Mouse (Mus musculus): ENCODE measurements around the gene Apol6. TPM values are rescaled to one million over a fixed set of nuclear protein-coding genes. Genes with fewer than 3 reads are reported as not detected.
"Not testable (repeated sequence)": the region's sequence is repeated elsewhere in the genome, so short reads cannot be mapped to it uniquely, and the experiment has no call there.

Gene Apol6
- total and polyA plus RNA-seq, 3 experiments = 11.8 to 28.0 (median 17.5) TPM

GRCm38 (mm10) chr15:77031271-77031670 is 13.3 kb upstream of the Apol6 start:
- DNase-seq = no peak

GRCm38 (mm10) chr15:77034526-77034925 is 10.0 kb upstream of the Apol6 start:
- no peak for DNase-seq

- no peak for DNase-seq
Observed at GRCm38 (mm10) chr15:77035643-77036042, 8.9 kb upstream of the Apol6 start.

GRCm38 (mm10) chr15:77036320-77036988 is 8.1 kb upstream of the Apol6 start:
- peak; percentile 86 for DNase-seq

- DNase-seq = no peak
Observed at GRCm38 (mm10) chr15:77036989-77037277, 7.6 kb upstream of the Apol6 start.

GRCm38 (mm10) chr15:77037278-77038161 is 7.0 kb upstream of the Apol6 start:
- peak; percentile 81 for DNase-seq

GRCm38 (mm10) chr15:77039211-77039700 is 5.3 kb upstream of the Apol6 start:
- no peak for DNase-seq

- no peak for DNase-seq
Observed at GRCm38 (mm10) chr15:77040784-77041183, 3.7 kb upstream of the Apol6 start.

GRCm38 (mm10) chr15:77045609-77046008 is 1.1 kb downstream of the Apol6 start:
- DNase-seq = peak; percentile 32

GRCm38 (mm10) chr15:77050570-77050969 is 6.0 kb downstream of the Apol6 start, which contains the start of gene Mb:
Gene Mb, minus strand, starts transcription at chr15:77050670.
- no peak for DNase-seq

- DNase-seq = no peak
Observed at GRCm38 (mm10) chr15:77052176-77052575, 7.6 kb downstream of the Apol6 start.

- DNase-seq = no peak
Observed at GRCm38 (mm10) chr15:77053021-77053420, 8.5 kb downstream of the Apol6 start.

- no peak for DNase-seq
Observed at GRCm38 (mm10) chr15:77054611-77055175, 10.2 kb downstream of the Apol6 start.

GRCm38 (mm10) chr15:77056001-77056790 is 11.7 kb downstream of the Apol6 start:
- DNase-seq = no peak

GRCm38 (mm10) chr15:77056791-77057051 is 12.2 kb downstream of the Apol6 start:
- DNase-seq = no peak

- DNase-seq = no peak
Observed at GRCm38 (mm10) chr15:77058566-77058965, 14.0 kb downstream of the Apol6 start.

GRCm38 (mm10) chr15:77059416-77059815 is 14.9 kb downstream of the Apol6 start:
- not testable (repeated sequence) for DNase-seq

GRCm38 (mm10) chr15:77062746-77063145 is 18.2 kb downstream of the Apol6 start:
- no peak for DNase-seq

- DNase-seq = no peak
Observed at GRCm38 (mm10) chr15:77065259-77065852, 20.8 kb downstream of the Apol6 start.

GRCm38 (mm10) chr15:77066233-77066632 is 21.7 kb downstream of the Apol6 start:
- DNase-seq = no peak

GRCm38 (mm10) chr15:77068439-77068861 is 23.9 kb downstream of the Apol6 start:
- DNase-seq = peak; percentile 48

GRCm38 (mm10) chr15:77069019-77069418 is 24.5 kb downstream of the Apol6 start:
- peak; percentile 61 for DNase-seq
